In genomic region chr9:58554908-58555684, GRCm38 (mm10) we compare ENCODE assay signal across 8 mouse cellular contexts. TPM values are rescaled to one million over a fixed set of nuclear protein-coding genes. Genes with fewer than 3 reads are reported as not detected.
A peak's percentile ranks its signal among the peaks of the same experiment; 100 is the strongest.
DNase-seq lines count a peak whose midpoint lies in the region; ATAC-seq and TF ChIP-seq lines count a peak whose summit lies in the region.

Gene Cd276 (minus strand): TSS chr9:58555437.

- H3K27ac ChIP-seq in forebrain, embryonic 15.5 days (replicated peaks): peak within 1 kb of the TSS; percentile 96

- ATAC-seq in cerebellum, adult (ENCODE audit: insufficient number of reproducible peaks, low FRiP score, low TSS enrichment): peak; percentile 49; the same call in 1 of the 2 replicates
- ATAC-seq in forebrain, embryonic 15.5 days (replicated peaks): peak; percentile 78

- no peaks in the 10 kb centered on the region for H3K9me3 ChIP-seq in forebrain, embryonic 15.5 days

- no peaks in the 10 kb centered on the region for H3K36me3 ChIP-seq in forebrain, embryonic 15.5 days

- under 1% methylated on average over 63 of the region's 68 CpGs for WGBS in forebrain, embryonic 15.5 days
- WGBS in lung, adult 2 months: under 1% methylated on average over 66 of the region's 68 CpGs

- no peak for TF ChIP-seq POLR2A in lung, adult 2 months (IDR thresholded peaks at IDR 0.05; ENCODE audit: borderline replicate concordance, extremely low read depth, low read depth, low read length)

- H3K27me3 ChIP-seq in forebrain, embryonic 15.5 days: no peaks in the 10 kb centered on the region

- DNase-seq in Muller cell, postnatal 12 days (ENCODE audit: inconsistent ontology term): peak; percentile 75
- DNase-seq in heart, postnatal 10 days: peak; percentile 83 to 86
- DNase-seq in layer of hippocampus, adult 8-10 months (ENCODE audit: low spot score in 2 of 2): peak; percentile 60 to 67
- peak; percentile 67 for DNase-seq in lung, adult 2 months
- peak; percentile 81 for DNase-seq in retina, postnatal 1 day
- DNase-seq in spleen, adult 18-20 months: no peak

- peaks cover 31% of the 10 kb centered on the region for H3K4me1 ChIP-seq in forebrain, embryonic 15.5 days
- H3K4me1 ChIP-seq in lung, adult 2 months (ENCODE audit: control insufficient read depth, insufficient read depth, low read length): peaks cover 17% of the 10 kb centered on the region

- H3K9ac ChIP-seq in forebrain, embryonic 15.5 days (replicated peaks): peak within 1 kb of the TSS; percentile 98

- H3K4me3 ChIP-seq in forebrain, embryonic 15.5 days: peak within 1 kb of the TSS; percentile 87
- peak within 1 kb of the TSS; percentile 69 for H3K4me3 ChIP-seq in lung, adult 2 months (replicated peaks; ENCODE audit: extremely low read depth, low read depth, low read length)

- H3K4me2 ChIP-seq in forebrain, embryonic 15.5 days (replicated peaks): peak within 1 kb of the TSS; percentile 90

- TF ChIP-seq CTCF in lung, adult 2 months (IDR thresholded peaks at IDR 0.05; ENCODE audit: insufficient read depth, low read length): no peak

- intact Hi-C loops in heart, postnatal 10 days (cut with DNase I): no loop called here

RNA-seq across cellular contexts. Expression of gene Cd276, which starts in this region (rescaled TPM):
- polyA plus RNA-seq in forebrain, embryonic 15.5 days (2015; fragmentation: Nextera tagmentation; extraction: Ambion mirVana): 30.9 and 31.0 TPM in 2 replicates
- total RNA-seq in heart, postnatal 10 days (2021): 10 to 100 TPM; 29.8 to 30.6 TPM
- total RNA-seq in layer of hippocampus, adult 8-10 months (2022): 1 to 10 TPM; 6.7 to 8.6 (median 7.7) TPM
- polyA plus RNA-seq in lung, adult 2 months (2012; rRNA removed): 6.8 and 8.8 TPM in 2 replicates

Comparison
In these comparisons a context has a peak if more than half of its experiments do, and no peak if none do; other contexts are left out.
1. DNase-seq: peak in Muller cell, postnatal 12 days (single experiment), heart, postnatal 10 days (2 of 2), layer of hippocampus, adult 8-10 months (2 of 2), lung, adult 2 months (single experiment) and retina, postnatal 1 day (single experiment); none in spleen, adult 18-20 months (0 of 2).